Mouse (Mus musculus): ENCODE data around the gene Fam177a. TPM values are rescaled to one million over a fixed set of nuclear protein-coding genes. Genes with fewer than 3 reads are reported as not detected.
"Not testable (repeated sequence)": the region's sequence is repeated elsewhere in the genome, so short reads cannot be mapped to it uniquely, and the experiment has no call there.

Gene Fam177a
- 20.0 and 22.2 TPM in 2 replicates for polyA plus RNA-seq (2015; fragmentation: Nextera tagmentation; extraction: Ambion mirVana)

DNA sequence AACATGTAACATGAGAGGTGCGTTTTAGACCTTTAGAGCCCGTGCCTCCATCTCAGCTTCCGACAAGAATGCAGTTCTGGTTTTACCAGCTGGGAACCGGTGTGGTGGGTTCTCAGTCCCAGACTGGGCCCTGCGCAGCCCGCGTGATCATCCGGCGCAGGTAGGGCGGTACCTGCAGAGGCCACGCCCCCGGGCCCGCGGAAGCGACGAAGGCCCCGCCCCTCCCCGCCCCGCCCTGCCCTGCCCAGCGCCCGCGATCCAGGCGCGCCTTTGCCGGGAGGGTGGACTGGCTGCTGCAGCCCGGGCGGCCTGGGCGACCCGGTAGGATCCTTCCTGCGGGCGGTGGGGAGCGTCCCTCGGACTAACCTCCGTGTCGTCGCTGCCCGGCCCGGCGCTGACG is at the start of gene Fam177a:
Gene Fam177a (plus strand): TSS at position 228 of the 400 bp plus-strand sequence.
- WGBS, result no CpG with 5 or more reads among the region's 40 CpGs
- H3K9ac ChIP-seq; H3K4me1 ChIP-seq (replicated peaks); H3K4me2 ChIP-seq; H3K9me3 ChIP-seq (replicated peaks); H3K36me3 ChIP-seq; H3K27me3 ChIP-seq; H3K4me3 ChIP-seq; H3K27ac ChIP-seq: not testable (repeated sequence)
- peak; percentile 96 for ATAC-seq (replicated peaks; ENCODE audit: insufficient number of reproducible peaks, insufficient read depth, low FRiP score, low read depth)

DNA sequence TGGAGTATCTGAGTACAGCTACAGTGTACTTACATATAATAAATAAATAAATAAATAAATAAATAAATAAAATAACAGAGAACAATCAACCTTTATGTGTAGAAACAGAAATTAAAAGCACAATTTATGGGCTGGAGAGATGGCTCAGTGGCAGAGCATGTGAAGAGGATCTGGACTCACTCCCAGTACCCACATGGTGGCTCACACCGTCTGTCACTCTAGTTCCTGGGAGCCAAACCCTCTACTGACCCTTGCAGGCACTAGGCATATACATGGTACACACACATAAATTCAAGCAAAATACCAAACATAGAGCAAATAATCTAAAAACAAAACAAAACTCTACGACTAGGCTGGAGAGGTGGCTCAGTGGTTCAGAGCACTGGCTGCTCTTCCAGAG is 49.0 kb upstream of the Fam177a start:
- H3K4me1 ChIP-seq (replicated peaks), result peaks cover 5% of the 10 kb centered on the region; the same call in 1 of the 2 replicates
- ATAC-seq (replicated peaks; ENCODE audit: insufficient number of reproducible peaks, insufficient read depth, low FRiP score, low read depth), result no peak
- no peak overlapping the region for H3K9ac ChIP-seq
- H3K36me3 ChIP-seq, result no peaks in the 10 kb centered on the region
- no peak overlapping the region for H3K4me2 ChIP-seq
- H3K27me3 ChIP-seq, result no peaks in the 10 kb centered on the region
- 94% methylated on average over 2 of the region's 2 CpGs for WGBS
- no peaks in the 10 kb centered on the region for H3K9me3 ChIP-seq (replicated peaks)
- H3K4me3 ChIP-seq, result no peak overlapping the region
- no peak overlapping the region for H3K27ac ChIP-seq

DNA sequence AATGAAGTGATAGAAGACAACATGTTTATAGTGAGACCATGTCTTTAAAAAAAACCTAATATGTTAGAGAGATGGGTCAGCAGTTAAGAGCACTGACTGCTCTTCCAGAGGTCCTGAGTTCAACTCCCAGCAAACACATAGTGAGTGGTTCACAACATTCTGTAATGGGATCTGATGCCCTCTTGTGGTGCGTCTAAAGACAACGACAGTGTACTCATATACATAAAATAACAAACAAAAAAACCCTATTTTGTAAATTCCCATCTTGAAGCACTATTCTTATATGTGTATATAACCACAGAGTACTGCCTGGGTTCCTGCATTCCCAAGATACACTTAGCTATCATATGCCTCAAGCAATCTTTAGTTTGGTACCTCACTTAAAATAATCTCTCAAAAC is 45.6 kb upstream of the Fam177a start:
- H3K4me2 ChIP-seq, result peak overlapping the region; percentile 21; the same call in 1 of the 2 replicates
- not testable (repeated sequence) for ATAC-seq (replicated peaks; ENCODE audit: insufficient number of reproducible peaks, insufficient read depth, low FRiP score, low read depth)
- 39% methylated on average over 2 of the region's 2 CpGs for WGBS

DNA sequence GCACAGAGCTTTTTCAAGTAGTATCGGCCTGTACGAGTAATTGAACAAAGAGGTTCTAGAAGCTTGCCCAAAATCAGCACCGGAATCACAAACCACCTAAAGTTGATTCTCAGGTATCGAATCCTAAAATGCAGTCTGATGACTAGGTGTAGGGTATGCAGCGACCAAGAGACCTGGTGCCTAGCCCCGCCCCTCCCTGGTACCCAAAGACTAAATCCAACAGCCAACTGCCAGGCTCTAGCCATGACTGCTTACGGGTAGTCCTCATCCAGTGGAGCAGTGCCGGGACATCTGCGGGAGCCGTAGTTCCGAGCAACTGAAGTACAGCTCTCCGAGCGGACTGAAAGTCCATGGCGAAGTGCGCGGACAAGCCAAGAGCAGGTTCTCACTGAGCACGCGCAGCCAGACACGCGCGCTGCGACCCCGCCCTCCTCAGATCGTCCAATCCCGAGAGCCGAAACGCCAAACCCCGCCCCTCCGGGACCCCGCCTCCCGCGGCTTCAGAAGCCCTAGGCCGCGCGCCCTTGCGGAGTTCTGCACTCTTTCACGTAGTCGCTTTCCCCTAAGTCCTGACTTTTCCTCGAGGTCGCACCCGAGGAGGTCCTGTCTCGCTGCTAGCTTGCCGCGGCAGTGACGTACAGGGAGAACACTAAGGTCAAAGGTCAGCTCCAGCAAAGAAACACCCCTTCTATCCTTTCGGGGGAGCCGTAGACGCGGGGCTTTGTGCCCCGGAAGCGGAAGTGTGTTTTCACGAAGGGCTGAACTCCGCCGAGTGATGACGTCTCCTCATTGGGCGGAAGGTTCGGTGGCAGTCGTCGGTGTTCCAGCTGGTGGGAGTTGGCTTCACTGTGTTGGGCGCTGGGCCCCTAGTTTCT is 44.3 kb upstream of the Fam177a start, which contains the start of the genes 2700097O09Rik and Srp54a:
Gene 2700097O09Rik (minus strand): TSS at position 385 of the 875 bp plus-strand sequence.
Gene Srp54a (plus strand): TSS at position 537 of the 875 bp plus-strand sequence.
- Histone ChIP-seq H3K4me2 (peak within 1 kb of the TSS; percentile 70), H3K27ac (peak within 1 kb of the TSS; percentile 94), H3K9ac (peak within 1 kb of the TSS; percentile 87), H3K4me3 (peak within 1 kb of the TSS; percentile 83)
- H3K27me3 ChIP-seq; H3K9me3 ChIP-seq (replicated peaks); H3K4me1 ChIP-seq (replicated peaks); H3K36me3 ChIP-seq: not testable (repeated sequence)
- peak; percentile 95 for ATAC-seq (replicated peaks; ENCODE audit: insufficient number of reproducible peaks, insufficient read depth, low FRiP score, low read depth)
- WGBS, result under 1% methylated on average over 60 of the region's 60 CpGs

More for the DNA sequence above, 45.6 kb upstream of the Fam177a start:
- H3K27ac ChIP-seq; H3K9ac ChIP-seq; H3K27me3 ChIP-seq; H3K9me3 ChIP-seq (replicated peaks); H3K36me3 ChIP-seq; H3K4me1 ChIP-seq (replicated peaks); H3K4me3 ChIP-seq: not testable (repeated sequence)

DNA sequence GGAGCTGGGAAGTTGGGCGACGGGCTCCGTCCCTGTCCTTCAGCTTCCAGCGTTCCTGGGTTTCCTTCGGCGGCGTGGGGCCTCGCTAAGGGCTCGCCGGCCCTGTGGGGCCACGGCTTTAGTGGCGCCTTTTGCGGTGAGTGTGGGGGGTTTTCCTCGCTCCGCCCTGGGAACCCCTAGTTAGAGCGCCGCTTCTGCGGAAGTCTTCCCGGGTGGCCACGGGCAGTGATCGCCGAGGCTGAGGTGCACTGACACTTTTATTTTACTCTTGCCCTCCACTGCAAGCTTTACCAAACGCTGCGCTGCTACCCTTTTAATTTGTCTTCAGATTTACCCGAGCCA is 43.7 kb upstream of the Fam177a start:
- Histone ChIP-seq H3K9ac (peak overlapping the region; percentile 87), H3K4me3 (peak overlapping the region; percentile 83), H3K4me2 (peak overlapping the region; percentile 56), H3K27ac (peak overlapping the region; percentile 94)
- ATAC-seq (replicated peaks; ENCODE audit: insufficient number of reproducible peaks, insufficient read depth, low FRiP score, low read depth), result peak; percentile 54; the same call in 1 of the 2 replicates
- not testable (repeated sequence) for H3K36me3 ChIP-seq; H3K9me3 ChIP-seq (replicated peaks); H3K27me3 ChIP-seq; H3K4me1 ChIP-seq (replicated peaks)
- WGBS, result under 1% methylated on average over 25 of the region's 25 CpGs

DNA sequence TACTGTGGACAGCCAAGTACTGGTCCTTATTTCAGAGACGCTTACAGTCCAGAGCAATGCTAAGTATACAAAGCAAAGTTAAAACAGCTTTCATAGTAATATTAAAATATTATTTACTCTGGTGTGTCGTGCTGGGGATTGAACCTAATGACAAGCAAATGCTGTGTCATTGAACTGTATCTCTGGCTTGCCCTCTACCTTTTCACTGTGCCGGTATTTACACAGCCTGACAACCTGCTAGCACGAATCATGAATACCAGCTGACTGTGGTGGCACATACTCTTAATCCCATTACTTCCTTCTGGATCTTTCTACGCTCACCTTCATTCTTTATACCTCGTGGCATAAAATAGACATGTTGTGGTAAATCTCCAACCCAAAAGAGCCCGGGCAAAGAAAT is 32.1 kb upstream of the Fam177a start:
- 90% methylated on average over 2 of the region's 7 CpGs for WGBS
- H3K4me1 ChIP-seq (replicated peaks); H3K27ac ChIP-seq; H3K9me3 ChIP-seq (replicated peaks); H3K9ac ChIP-seq; H3K36me3 ChIP-seq; H3K4me2 ChIP-seq; H3K4me3 ChIP-seq; ATAC-seq (replicated peaks; ENCODE audit: insufficient number of reproducible peaks, insufficient read depth, low FRiP score, low read depth); H3K27me3 ChIP-seq: not testable (repeated sequence)

DNA sequence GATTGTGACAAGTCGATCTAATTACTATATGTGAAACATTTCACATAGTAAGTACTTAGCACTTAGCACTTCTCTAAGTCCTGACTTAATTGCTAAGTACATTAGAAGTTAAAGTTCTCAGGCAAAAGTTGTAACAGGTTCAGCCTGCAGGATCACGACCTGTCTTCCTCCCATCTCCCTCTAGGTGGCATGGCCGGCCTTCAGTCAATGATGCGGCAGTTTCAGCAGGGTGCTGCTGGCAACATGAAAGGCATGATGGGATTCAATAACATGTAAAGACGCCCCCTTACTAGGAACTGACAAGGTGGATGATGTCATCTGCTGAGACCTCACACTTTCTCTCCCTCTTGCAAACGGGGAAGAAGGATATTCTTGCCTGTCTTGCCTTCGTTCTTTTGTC is 11.7 kb upstream of the Fam177a start:
- no CpG with 5 or more reads among the region's 7 CpGs for WGBS
- not testable (repeated sequence) for H3K4me2 ChIP-seq; H3K27ac ChIP-seq; ATAC-seq (replicated peaks; ENCODE audit: insufficient number of reproducible peaks, insufficient read depth, low FRiP score, low read depth); H3K4me1 ChIP-seq (replicated peaks); H3K9ac ChIP-seq; H3K4me3 ChIP-seq; H3K27me3 ChIP-seq; H3K36me3 ChIP-seq; H3K9me3 ChIP-seq (replicated peaks)

DNA sequence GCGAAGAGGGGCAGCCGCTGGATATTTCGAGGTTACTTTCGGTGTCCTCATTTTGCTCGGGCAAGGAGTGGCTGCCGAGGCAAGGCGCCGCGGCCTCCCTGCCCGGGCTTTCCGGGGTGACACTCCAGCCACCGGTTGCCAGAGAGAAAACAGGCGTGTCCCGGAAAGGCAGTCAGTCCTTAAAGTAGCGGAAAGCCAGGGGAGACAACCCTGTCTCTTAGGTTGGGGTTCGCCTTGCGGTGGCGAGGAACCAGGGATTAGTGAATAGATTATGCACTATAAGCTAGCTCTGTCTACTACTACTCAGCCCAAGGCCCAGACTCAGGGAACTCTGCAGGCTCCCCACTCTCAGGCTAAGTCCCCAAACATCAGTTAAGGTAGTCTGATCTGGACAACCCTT is 462 bp downstream of the Fam177a start:
- H3K36me3 ChIP-seq; H3K4me3 ChIP-seq; H3K27ac ChIP-seq; H3K9ac ChIP-seq; H3K4me2 ChIP-seq; H3K4me1 ChIP-seq (replicated peaks); H3K9me3 ChIP-seq (replicated peaks); H3K27me3 ChIP-seq: not testable (repeated sequence)
- WGBS, result no CpG with 5 or more reads among the region's 18 CpGs
- peak; percentile 61 for ATAC-seq (replicated peaks; ENCODE audit: insufficient number of reproducible peaks, insufficient read depth, low FRiP score, low read depth)

DNA sequence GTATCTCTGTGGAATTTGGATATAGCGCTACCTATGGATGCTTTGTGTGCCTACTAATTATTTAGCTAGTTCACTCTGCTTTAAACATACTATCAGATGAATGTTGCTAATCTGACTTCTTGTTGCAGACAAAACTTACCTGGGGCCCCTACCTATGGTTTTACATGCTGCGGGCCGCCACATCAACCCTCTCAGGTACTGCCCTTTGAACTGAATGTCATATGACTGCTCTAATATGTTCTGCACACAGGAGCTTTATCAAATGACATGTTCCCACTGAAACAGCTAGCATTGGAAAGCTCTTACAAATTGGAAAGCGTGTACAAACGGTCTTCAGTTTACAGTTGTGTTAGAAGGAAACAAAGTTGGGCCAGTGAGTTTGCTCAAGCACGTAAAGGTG is 11.3 kb downstream of the Fam177a start:
- H3K4me3 ChIP-seq; ATAC-seq (replicated peaks; ENCODE audit: insufficient number of reproducible peaks, insufficient read depth, low FRiP score, low read depth); H3K4me1 ChIP-seq (replicated peaks); H3K27me3 ChIP-seq; H3K27ac ChIP-seq; H3K4me2 ChIP-seq; H3K9me3 ChIP-seq (replicated peaks); H3K9ac ChIP-seq; H3K36me3 ChIP-seq: not testable (repeated sequence)
- WGBS, result no CpG with 5 or more reads among the region's 6 CpGs

DNA sequence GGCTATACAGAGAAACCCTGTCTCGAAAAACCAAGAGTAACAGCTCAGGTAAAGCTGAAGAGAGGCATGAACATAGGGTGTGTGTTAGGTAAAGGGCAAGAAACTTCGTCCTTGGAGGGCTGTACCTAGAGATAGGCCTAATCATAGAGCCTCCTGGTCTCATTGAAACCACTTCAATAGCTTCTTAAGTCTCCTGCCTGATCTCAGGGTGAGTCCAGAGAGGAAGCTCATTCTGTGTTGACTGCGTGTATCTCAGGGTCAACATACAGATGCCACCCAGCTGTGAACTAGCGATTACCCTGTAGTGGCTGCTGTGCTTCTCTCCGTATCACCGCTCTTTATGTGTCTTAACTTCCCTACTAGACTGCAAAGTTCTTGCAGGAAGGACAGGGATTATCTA is 13.6 kb downstream of the Fam177a start:
- H3K4me1 ChIP-seq (replicated peaks); H3K9ac ChIP-seq; ATAC-seq (replicated peaks; ENCODE audit: insufficient number of reproducible peaks, insufficient read depth, low FRiP score, low read depth); H3K9me3 ChIP-seq (replicated peaks); H3K27me3 ChIP-seq; H3K36me3 ChIP-seq; H3K27ac ChIP-seq; H3K4me2 ChIP-seq; H3K4me3 ChIP-seq: not testable (repeated sequence)
- no CpG with 5 or more reads among the region's 6 CpGs for WGBS

DNA sequence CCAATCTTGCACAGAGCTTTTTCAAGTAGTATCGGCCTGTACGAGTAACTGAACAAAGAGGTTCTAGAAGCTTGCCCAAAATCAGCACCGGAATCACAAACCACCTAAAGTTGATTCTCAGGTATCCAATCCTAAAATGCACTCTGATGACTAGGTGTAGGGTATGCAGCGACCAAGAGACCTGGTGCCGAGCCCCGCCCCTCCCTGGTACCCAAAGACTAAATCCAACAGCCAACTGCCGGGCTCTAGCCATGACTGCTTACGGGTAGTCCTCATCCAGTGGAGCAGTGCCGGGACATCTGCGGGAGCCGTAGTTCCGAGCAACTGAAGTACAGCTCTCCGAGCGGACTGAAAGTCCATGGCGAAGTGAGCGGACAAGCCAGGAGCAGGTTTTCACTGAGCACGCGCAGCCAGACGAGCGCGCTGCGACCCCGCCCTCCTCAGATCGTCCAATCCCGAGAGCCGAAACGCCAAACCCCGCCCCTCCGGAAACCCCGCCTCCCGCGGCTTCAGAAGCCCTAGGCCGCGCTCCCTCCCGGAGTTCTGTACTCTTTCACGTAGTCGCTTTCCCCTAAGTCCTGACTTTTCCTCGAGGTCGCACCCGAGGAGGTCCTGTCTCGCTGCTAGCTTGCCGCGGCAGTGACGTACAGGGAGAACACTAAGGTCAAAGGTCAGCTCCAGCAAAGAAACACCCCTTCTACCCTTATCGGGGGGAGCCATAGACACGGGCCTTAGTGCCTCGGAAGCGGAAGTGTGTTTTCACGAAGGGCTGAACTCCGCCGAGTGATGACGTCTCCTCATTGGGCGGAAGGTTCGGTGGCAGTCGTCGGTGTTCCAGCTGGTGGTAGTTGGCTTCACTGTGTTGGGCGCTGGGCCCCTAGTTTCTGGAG is 30.5 kb downstream of the Fam177a start, which contains the start of gene Srp54b:
Gene Srp54b (plus strand): TSS at position 546 of the 890 bp plus-strand sequence.
- WGBS, result no CpG with 5 or more reads among the region's 57 CpGs

More for the DNA sequence above, 30.5 kb downstream of the Fam177a start, which contains the start of gene Srp54b:
- H3K27ac ChIP-seq; H3K4me1 ChIP-seq (replicated peaks); H3K27me3 ChIP-seq; H3K9me3 ChIP-seq (replicated peaks); H3K9ac ChIP-seq; H3K4me2 ChIP-seq; H3K36me3 ChIP-seq: not testable (repeated sequence)
- H3K4me3 ChIP-seq, result peak within 1 kb of the TSS; percentile 39
- ATAC-seq (replicated peaks; ENCODE audit: insufficient number of reproducible peaks, insufficient read depth, low FRiP score, low read depth), result peak; percentile 96
